Mouse (Mus musculus): ENCODE data around the gene Rapgef6. TPM values are rescaled to one million over a fixed set of nuclear protein-coding genes. Genes with fewer than 3 reads are reported as not detected.

The Rapgef6 gene
- 6.5 and 8.7 TPM in 2 replicates for polyA plus RNA-seq (2012; ENCODE audit: low replicate concordance)

GRCm38 (mm10) chr11:54522529-54523430, at the start of gene Rapgef6:
Gene Rapgef6 (plus strand): TSS chr11:54522847.

Other genes with a start within 250 kb of the Rapgef6 start
- 1.6 and 5.6 TPM in 2 replicates for gene Acsl6, start 219.0 kb upstream of the Rapgef6 start, polyA plus RNA-seq (2012; ENCODE audit: low replicate concordance)
- gene Meikin, start 152.2 kb upstream of the Rapgef6 start, polyA plus RNA-seq (2012; ENCODE audit: low replicate concordance): not detected in 2 replicates
- 0.59 and 1.7 TPM in 2 replicates for gene Fnip1, start 84.6 kb upstream of the Rapgef6 start, polyA plus RNA-seq (2012; ENCODE audit: low replicate concordance)

Measured in leukemia stem cell, adult 10-12 weeks (primary cell).